Comparison of ENCODE assay signal across 8 mouse cellular contexts in genomic region chr10:18056391-18056745, GRCm38 (mm10). TPM values are rescaled to one million over a fixed set of nuclear protein-coding genes. Genes with fewer than 3 reads are reported as not detected.
DNase-seq lines count a peak whose midpoint lies in the region; ATAC-seq lines count a peak whose summit lies in the region.

No protein-coding gene starts in this region.

- 1% methylated on average over 8 of the region's 8 CpGs for WGBS in heart, embryonic 12.5 days
- under 1% methylated on average over 8 of the region's 8 CpGs for WGBS in heart, embryonic 16.5 days
- 3% methylated on average over 8 of the region's 8 CpGs for WGBS in midbrain, embryonic 10.5 days

- H3K36me3 ChIP-seq in heart, embryonic 12.5 days, result no peaks in the 10 kb centered on the region
- no peaks in the 10 kb centered on the region for H3K36me3 ChIP-seq in heart, embryonic 16.5 days (ENCODE audit: control insufficient read depth, insufficient read depth)
- peaks cover 6% of the 10 kb centered on the region; the same call in 1 of the 2 replicates for H3K36me3 ChIP-seq in midbrain, embryonic 10.5 days

- H3K27ac ChIP-seq in heart, embryonic 12.5 days (ENCODE audit: poor library complexity, severe bottlenecking), result peak overlapping the region; percentile 90
- peak overlapping the region; percentile 91 for H3K27ac ChIP-seq in heart, embryonic 16.5 days (ENCODE audit: low read length)
- H3K27ac ChIP-seq in midbrain, embryonic 10.5 days (replicated peaks), result peak overlapping the region; percentile 98

- H3K27me3 ChIP-seq in heart, embryonic 12.5 days (replicated peaks), result no peaks in the 10 kb centered on the region
- no peaks in the 10 kb centered on the region for H3K27me3 ChIP-seq in heart, embryonic 16.5 days (ENCODE audit: control insufficient read depth, insufficient read depth, low read length)
- no peaks in the 10 kb centered on the region for H3K27me3 ChIP-seq in midbrain, embryonic 10.5 days (ENCODE audit: low read depth, poor library complexity, severe bottlenecking)

- no peak for ATAC-seq in heart, embryonic 12.5 days (ENCODE audit: insufficient number of reproducible peaks, low FRiP score)
- ATAC-seq in heart, embryonic 16.5 days (replicated peaks; ENCODE audit: extremely low read depth, insufficient read depth, low FRiP score), result no peak
- ATAC-seq in monocyte, adult 5-6 weeks (replicated peaks; ENCODE audit: insufficient number of reproducible peaks, low FRiP score, low TSS enrichment, poor library complexity, severe bottlenecking), result no peak
- ATAC-seq in megakaryocyte progenitor cell, adult 5-6 weeks (replicated peaks; ENCODE audit: poor library complexity), result no peak

- H3K4me3 ChIP-seq in heart, embryonic 12.5 days, result peak overlapping the region; percentile 85
- peak overlapping the region; percentile 100 for H3K4me3 ChIP-seq in heart, embryonic 16.5 days (ENCODE audit: low read length)
- peak overlapping the region; percentile 97 for H3K4me3 ChIP-seq in midbrain, embryonic 10.5 days

- peaks cover 36% of the 10 kb centered on the region for H3K4me1 ChIP-seq in heart, embryonic 12.5 days (replicated peaks)
- peaks cover 34% of the 10 kb centered on the region for H3K4me1 ChIP-seq in heart, embryonic 16.5 days (ENCODE audit: control insufficient read depth, insufficient read depth, low read length)
- peaks cover 21% of the 10 kb centered on the region for H3K4me1 ChIP-seq in midbrain, embryonic 10.5 days

- H3K9me3 ChIP-seq in heart, embryonic 12.5 days (replicated peaks), result no peaks in the 10 kb centered on the region
- no peaks in the 10 kb centered on the region for H3K9me3 ChIP-seq in heart, embryonic 16.5 days (replicated peaks; ENCODE audit: control insufficient read depth, low read length)
- H3K9me3 ChIP-seq in midbrain, embryonic 10.5 days (replicated peaks), result no peaks in the 10 kb centered on the region

- H3K9ac ChIP-seq in heart, embryonic 12.5 days, result peak overlapping the region; percentile 97
- peak overlapping the region; percentile 95 for H3K9ac ChIP-seq in heart, embryonic 16.5 days (ENCODE audit: low read length)

- peak overlapping the region; percentile 89 for H3K4me2 ChIP-seq in heart, embryonic 12.5 days
- peak overlapping the region; percentile 72 for H3K4me2 ChIP-seq in heart, embryonic 16.5 days (ENCODE audit: low read depth, low read length)

- no peak for DNase-seq in heart, adult 9 months (ENCODE audit: low spot score in 2 of 2)
- DNase-seq in MN1 (ENCODE audit: low spot score), result peak; percentile 48
- no peak for DNase-seq in midbrain, embryonic 10.5 days (ENCODE audit: low spot score)
- no peak for DNase-seq in thymus, postnatal 14 days

RNA-seq across cellular contexts. Expression of gene Reps1, which starts 0.7 kb away (rescaled TPM):
- 20.0 and 20.9 TPM in 2 replicates for polyA plus RNA-seq in heart, embryonic 12.5 days (2016; fragmentation: Nextera tagmentation; extraction: Ambion mirVana)
- polyA plus RNA-seq in heart, embryonic 16.5 days (2015; fragmentation: Nextera tagmentation; extraction: Ambion mirVana), result 8.2 and 8.3 TPM in 2 replicates
- polyA plus RNA-seq in midbrain, embryonic 10.5 days (2016; fragmentation: Nextera tagmentation; extraction: Ambion mirVana), result 11.8 and 15.1 TPM in 2 replicates
- total RNA-seq in monocyte, adult 5-6 weeks (2017), result 47.0 to 66.2 TPM (median 47.9 TPM) in 3 replicates
- 76.9 and 86.2 TPM in 2 replicates for total RNA-seq in megakaryocyte progenitor cell, adult 5-6 weeks (2015)
- 39.2 and 47.2 TPM in 2 replicates for total RNA-seq in megakaryocyte progenitor cell, adult 5-6 weeks (2017)

RNA-seq across cellular contexts. Expression of gene Abracl, which starts 33.3 kb away (rescaled TPM):
- polyA plus RNA-seq in heart, embryonic 12.5 days (2016; fragmentation: Nextera tagmentation; extraction: Ambion mirVana), result 205 and 207 TPM in 2 replicates
- polyA plus RNA-seq in heart, embryonic 16.5 days (2015; fragmentation: Nextera tagmentation; extraction: Ambion mirVana), result 152 and 167 TPM in 2 replicates
- polyA plus RNA-seq in midbrain, embryonic 10.5 days (2016; fragmentation: Nextera tagmentation; extraction: Ambion mirVana), result 152 and 161 TPM in 2 replicates
- 279 to 315 TPM (median 280 TPM) in 3 replicates for total RNA-seq in monocyte, adult 5-6 weeks (2017)
- 274 and 350 TPM in 2 replicates for total RNA-seq in megakaryocyte progenitor cell, adult 5-6 weeks (2015)
- 298 and 321 TPM in 2 replicates for total RNA-seq in megakaryocyte progenitor cell, adult 5-6 weeks (2017)
